Mouse (Mus musculus) embryonic facial prominence, embryonic 12.5 days (tissue): Measurements from ENCODE around the gene Nuf2. TPM values are rescaled to one million over a fixed set of nuclear protein-coding genes. Genes with fewer than 3 reads are reported as not detected.

ENCODE experiments used
- ATAC-seq: fragments of 200-750 bp; cut with Nextera tagmentation; 2 replicates; pipeline ENCODE4 v1.8.0; 2017; ENCODE audit not compliant: insufficient number of reproducible peaks, insufficient read depth, low FRiP score, low TSS enrichment
- H3K27ac ChIP-seq: fragments of 300-500 bp; sonication (generic); 2 replicates; pipeline ENCODE4 v1.5.1; 2016; ENCODE audit warnings: mild to moderate bottlenecking
- H3K27me3 ChIP-seq: fragments of 300-500 bp; sonication (generic); 2 replicates; pipeline ENCODE4 v1.6.1; 2016; ENCODE audit warnings: mild to moderate bottlenecking, moderate library complexity
- H3K36me3 ChIP-seq: fragments of 300-500 bp; sonication (generic); 2 replicates; pipeline ENCODE4 v1.6.1; 2016; ENCODE audit warnings: mild to moderate bottlenecking
- H3K4me1 ChIP-seq: fragments of 300-500 bp; sonication (generic); 2 replicates; pipeline ENCODE4 v1.6.1; 2016
- H3K4me2 ChIP-seq: fragments of 300-500 bp; sonication (generic); replicated peaks from 2 replicates; pipeline ENCODE4 v1.6.1; 2016; ENCODE audit warnings: mild to moderate bottlenecking, moderate library complexity
- H3K4me3 ChIP-seq: fragments of 300-500 bp; sonication (generic); 2 replicates; pipeline ENCODE4 v1.5.1; 2016; ENCODE audit warnings: mild to moderate bottlenecking
- H3K9ac ChIP-seq: fragments of 300-500 bp; sonication (generic); 2 replicates; pipeline ENCODE4 v1.6.1; 2016; ENCODE audit warnings: mild to moderate bottlenecking, moderate library complexity
- H3K9me3 ChIP-seq: fragments of 300-500 bp; sonication (generic); 2 replicates; pipeline ENCODE4 v1.6.1; 2016; ENCODE audit warnings: mild to moderate bottlenecking, moderate library complexity
- WGBS: fragments of 180-500 bp; shearing (Covaris S2); methylation state at CpG from one replicate; pipeline ENCODE4 v1.1.7; 2016; 5-methylcytosine and 5-hydroxymethylcytosine counted together
- polyA plus RNA-seq: library from polyadenylated mRNA; unstranded; fragments of >200 nt; fragmentation: Nextera tagmentation; extraction: Ambion mirVana; gene quantifications from 2 replicates; pipeline ENCODE4 v1.2.1, GENCODE M21; 2016

Nuf2 gene
- polyA plus RNA-seq, result 57.3 and 61.4 TPM in 2 replicates

- H3K4me1 ChIP-seq, result peaks cover 12% of the 10 kb centered on the region; the same call in 1 of the 2 replicates
- peak within 1 kb of the TSS; percentile 66 for H3K4me2 ChIP-seq
- peak within 1 kb of the TSS; percentile 61 for H3K4me3 ChIP-seq
- under 1% methylated on average over 39 of the region's 39 CpGs for WGBS
- H3K36me3 ChIP-seq, result peaks cover 15% of the 10 kb centered on the region; the same call in 1 of the 2 replicates
- peak within 1 kb of the TSS; percentile 70 for H3K9ac ChIP-seq
- H3K27ac ChIP-seq, result peak within 1 kb of the TSS; percentile 73
- ATAC-seq, result peak; percentile 94
- no peaks in the 10 kb centered on the region for H3K9me3 ChIP-seq
- H3K27me3 ChIP-seq, result no peaks in the 10 kb centered on the region
These were observed at the start of gene Nuf2 for GRCm38 (mm10) chr1:169530876-169531701. Gene Nuf2 (minus strand): TSS chr1:169531464.

GRCm38 (mm10) chr1:169579572-169579971, 48.3 kb upstream of the Nuf2 start:
- Histone ChIP-seq H3K4me1 (no peaks in the 10 kb centered on the region), H3K27me3 (no peaks in the 10 kb centered on the region), H3K9ac (no peak overlapping the region), H3K27ac (no peak overlapping the region), H3K9me3 (no peaks in the 10 kb centered on the region), H3K4me2 (no peak overlapping the region), H3K36me3 (no peaks in the 10 kb centered on the region), H3K4me3 (no peak overlapping the region)
- WGBS, result 44% methylated on average over 3 of the region's 3 CpGs
- ATAC-seq, result no peak

- Histone ChIP-seq H3K27ac (no peak overlapping the region), H3K4me1 (no peaks in the 10 kb centered on the region), H3K9me3 (no peaks in the 10 kb centered on the region)
These were observed 42.9 kb upstream of the Nuf2 start for GRCm38 (mm10) chr1:169574136-169574535.

GRCm38 (mm10) chr1:169555621-169556020, 24.4 kb upstream of the Nuf2 start:
- Histone ChIP-seq H3K4me3 (no peak overlapping the region), H3K4me1 (no peaks in the 10 kb centered on the region), H3K4me2 (no peak overlapping the region), H3K9ac (no peak overlapping the region), H3K9me3 (no peaks in the 10 kb centered on the region), H3K36me3 (no peaks in the 10 kb centered on the region), H3K27ac (no peak overlapping the region), H3K27me3 (no peaks in the 10 kb centered on the region)
- WGBS, result 87% methylated on average over 2 of the region's 2 CpGs
- no peak for ATAC-seq

More at GRCm38 (mm10) chr1:169574136-169574535, 42.9 kb upstream of the Nuf2 start:
- Histone ChIP-seq H3K4me3 (no peak overlapping the region), H3K4me2 (no peak overlapping the region), H3K27me3 (no peaks in the 10 kb centered on the region), H3K36me3 (no peaks in the 10 kb centered on the region), H3K9ac (no peak overlapping the region)
- no peak for ATAC-seq

GRCm38 (mm10) chr1:169555019-169555418, 23.8 kb upstream of the Nuf2 start:
- Histone ChIP-seq H3K4me2 (no peak overlapping the region), H3K9me3 (no peaks in the 10 kb centered on the region), H3K4me1 (no peaks in the 10 kb centered on the region), H3K27ac (no peak overlapping the region), H3K9ac (no peak overlapping the region), H3K36me3 (no peaks in the 10 kb centered on the region), H3K4me3 (no peak overlapping the region), H3K27me3 (no peaks in the 10 kb centered on the region)
- 81% methylated on average over 4 of the region's 4 CpGs for WGBS
- no peak for ATAC-seq

GRCm38 (mm10) chr1:169553446-169553845, 22.2 kb upstream of the Nuf2 start:
- no peaks in the 10 kb centered on the region for H3K9me3 ChIP-seq
- no peak overlapping the region for H3K27ac ChIP-seq
- no peak overlapping the region for H3K4me3 ChIP-seq
- WGBS, result 84% methylated on average over 7 of the region's 7 CpGs
- H3K27me3 ChIP-seq, result no peaks in the 10 kb centered on the region
- H3K36me3 ChIP-seq, result no peaks in the 10 kb centered on the region
- H3K4me2 ChIP-seq, result no peak overlapping the region
- H3K9ac ChIP-seq, result no peak overlapping the region
- no peaks in the 10 kb centered on the region for H3K4me1 ChIP-seq
- no peak for ATAC-seq

GRCm38 (mm10) chr1:169540415-169540814, 9.2 kb upstream of the Nuf2 start:
- Histone ChIP-seq H3K36me3 (no peaks in the 10 kb centered on the region), H3K9ac (no peak overlapping the region), H3K9me3 (no peaks in the 10 kb centered on the region), H3K4me2 (no peak overlapping the region), H3K27ac (no peak overlapping the region), H3K27me3 (no peaks in the 10 kb centered on the region), H3K4me3 (no peak overlapping the region), H3K4me1 (no peaks in the 10 kb centered on the region)
- no peak for ATAC-seq
- WGBS, result 80% methylated on average over 6 of the region's 6 CpGs

- H3K27me3 ChIP-seq, result no peaks in the 10 kb centered on the region
- peak; percentile 65 for ATAC-seq
- peaks cover 8% of the 10 kb centered on the region; the same call in 1 of the 2 replicates for H3K36me3 ChIP-seq
- H3K4me2 ChIP-seq, result peak overlapping the region; percentile 66
- 12% methylated on average over 11 of the region's 11 CpGs for WGBS
- no peaks in the 10 kb centered on the region for H3K9me3 ChIP-seq
- peak overlapping the region; percentile 73 for H3K27ac ChIP-seq
- H3K9ac ChIP-seq, result peak overlapping the region; percentile 70; the same call in 1 of the 2 replicates
- H3K4me1 ChIP-seq, result peaks cover 12% of the 10 kb centered on the region; the same call in 1 of the 2 replicates
- H3K4me3 ChIP-seq, result peak overlapping the region; percentile 61
These were observed 655 bp upstream of the Nuf2 start for GRCm38 (mm10) chr1:169531702-169532535.

GRCm38 (mm10) chr1:169529996-169530518, 1.2 kb downstream of the Nuf2 start:
- no peak for ATAC-seq
- 87% methylated on average over 8 of the region's 8 CpGs for WGBS
- no peak overlapping the region for H3K27ac ChIP-seq
- no peaks in the 10 kb centered on the region for H3K27me3 ChIP-seq
- H3K9me3 ChIP-seq, result no peaks in the 10 kb centered on the region
- H3K4me2 ChIP-seq, result peak overlapping the region; percentile 66
- H3K4me3 ChIP-seq, result peak overlapping the region; percentile 61
- peak overlapping the region; percentile 70 for H3K9ac ChIP-seq
- H3K36me3 ChIP-seq, result peaks cover 16% of the 10 kb centered on the region; the same call in 1 of the 2 replicates
- peaks cover 12% of the 10 kb centered on the region; the same call in 1 of the 2 replicates for H3K4me1 ChIP-seq

GRCm38 (mm10) chr1:169526006-169526680, 5.1 kb downstream of the Nuf2 start:
- ATAC-seq, result no peak
- WGBS, result 95% methylated on average over 5 of the region's 5 CpGs
- Histone ChIP-seq H3K27me3 (no peaks in the 10 kb centered on the region), H3K36me3 (peaks cover 38% of the 10 kb centered on the region), H3K9ac (no peak overlapping the region), H3K4me1 (peaks cover 12% of the 10 kb centered on the region; the same call in 1 of the 2 replicates), H3K4me3 (no peak overlapping the region), H3K27ac (no peak overlapping the region), H3K4me2 (no peak overlapping the region), H3K9me3 (no peaks in the 10 kb centered on the region)

GRCm38 (mm10) chr1:169519337-169519736, 11.9 kb downstream of the Nuf2 start:
- no peak overlapping the region for H3K9ac ChIP-seq
- no peaks in the 10 kb centered on the region for H3K9me3 ChIP-seq
- H3K27ac ChIP-seq, result no peak overlapping the region
- no peak overlapping the region for H3K4me2 ChIP-seq
- H3K27me3 ChIP-seq, result no peaks in the 10 kb centered on the region
- no peak for ATAC-seq
- no peak overlapping the region for H3K4me3 ChIP-seq
- peaks cover 50% of the 10 kb centered on the region for H3K36me3 ChIP-seq
- 92% methylated on average over 11 of the region's 11 CpGs for WGBS
- H3K4me1 ChIP-seq, result no peaks in the 10 kb centered on the region
